Mouse (Mus musculus): Measurements from ENCODE around the gene Inhbe. TPM values are rescaled to one million over a fixed set of nuclear protein-coding genes. Genes with fewer than 3 reads are reported as not detected.
"Not testable (repeated sequence)": the region's sequence is repeated elsewhere in the genome, so short reads cannot be mapped to it uniquely, and the experiment has no call there.

Inhbe gene
- polyA plus RNA-seq, 1 experiment from 2014 or later: not detected

DNA sequence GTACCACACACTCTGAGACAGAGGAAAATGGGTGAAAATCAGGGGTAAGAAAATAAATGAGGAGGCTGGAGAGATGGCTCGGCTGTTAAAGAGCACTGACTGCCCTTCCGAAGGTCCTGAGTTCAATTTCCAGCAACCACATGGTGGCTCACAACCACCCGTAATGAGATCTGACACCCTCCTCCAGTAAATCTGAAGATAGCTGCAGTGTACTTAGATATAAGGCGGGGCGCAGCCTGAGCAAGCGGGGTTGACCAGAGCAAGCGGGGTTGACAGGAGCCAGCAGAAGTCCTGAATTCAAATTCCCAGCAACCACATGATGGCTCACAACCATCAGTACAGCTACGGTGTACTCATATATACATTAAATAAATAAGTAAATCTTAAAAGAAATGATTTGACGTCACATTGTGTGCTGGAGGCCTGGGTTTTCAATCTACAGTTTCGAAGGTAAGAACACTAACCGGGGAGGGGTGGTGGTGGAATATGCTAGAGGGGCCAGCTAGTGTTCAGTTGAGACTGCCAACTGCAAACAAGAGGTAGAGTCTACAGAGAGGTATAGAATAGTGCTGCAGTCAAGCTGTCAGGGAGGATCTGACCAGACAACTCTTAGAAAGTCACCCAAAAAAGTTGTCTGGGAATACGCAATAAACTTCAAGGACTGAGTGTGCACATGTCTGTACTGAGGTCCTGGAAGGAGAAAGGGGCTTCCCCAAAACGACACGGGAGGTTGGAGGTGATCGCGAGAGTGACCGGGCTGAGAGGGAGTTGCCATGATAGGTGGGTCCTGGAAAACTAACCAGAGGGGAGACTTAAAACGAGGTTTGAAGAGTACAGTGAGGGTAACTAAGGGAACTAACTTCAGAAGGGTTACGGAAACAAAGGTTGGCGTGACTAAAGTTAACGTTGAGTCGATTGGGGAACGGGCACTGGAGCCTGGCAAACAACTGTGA, 43.4 kb downstream of the Inhbe start:
- H3K27ac ChIP-seq (ENCODE audit: low read length): peak overlapping the region; percentile 64
- H3K4me3 ChIP-seq (replicated peaks; ENCODE audit: low read length): peak overlapping the region; percentile 77
- peak; percentile 6 for ATAC-seq
- no peaks in the 10 kb centered on the region for H3K9me3 ChIP-seq (ENCODE audit: control insufficient read depth, low read length)
- peaks cover 27% of the 10 kb centered on the region for H3K36me3 ChIP-seq (ENCODE audit: control insufficient read depth, insufficient read depth)
- H3K27me3 ChIP-seq (replicated peaks; ENCODE audit: control insufficient read depth, insufficient read depth, low read length): no peaks in the 10 kb centered on the region
- H3K4me1 ChIP-seq (replicated peaks; ENCODE audit: control insufficient read depth, insufficient read depth, low read length): peaks cover 9% of the 10 kb centered on the region
- peak overlapping the region; percentile 87 for H3K9ac ChIP-seq (replicated peaks; ENCODE audit: low read depth, low read length)
- 38% methylated on average over 23 of the region's 23 CpGs for WGBS
- H3K4me2 ChIP-seq (ENCODE audit: low read length): peak overlapping the region; percentile 91

- 87% methylated on average over 3 of the region's 3 CpGs for WGBS
Observed at GRCm38 (mm10) chr10:127309167-127309566, 45.0 kb downstream of the Inhbe start.

DNA sequence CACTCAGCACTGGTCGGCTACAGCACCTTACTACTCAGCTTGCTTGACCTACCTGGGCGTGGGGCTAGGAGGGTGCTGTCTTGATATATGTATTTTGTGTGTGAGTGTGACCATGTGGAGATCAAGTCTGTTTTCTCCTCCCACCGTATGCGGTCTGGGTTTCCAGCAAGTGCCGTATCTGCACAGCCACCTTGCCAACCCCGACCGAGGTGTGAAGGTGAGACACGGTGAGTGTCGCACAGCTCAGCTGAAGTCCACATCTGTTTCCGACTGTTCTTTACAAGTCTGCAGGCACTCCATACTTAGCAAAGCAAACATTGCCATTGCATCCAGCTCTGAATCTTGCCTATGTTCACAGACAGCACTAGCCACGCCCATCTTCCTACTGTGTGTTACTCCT, 51.1 kb downstream of the Inhbe start:
- no peak overlapping the region for H3K9ac ChIP-seq (replicated peaks; ENCODE audit: low read depth, low read length)
- no peak overlapping the region for H3K4me2 ChIP-seq (ENCODE audit: low read length)
- H3K4me3 ChIP-seq (replicated peaks; ENCODE audit: low read length): no peak overlapping the region
- ATAC-seq: no peak
- H3K27me3 ChIP-seq (replicated peaks; ENCODE audit: control insufficient read depth, insufficient read depth, low read length): no peaks in the 10 kb centered on the region
- no peaks in the 10 kb centered on the region for H3K9me3 ChIP-seq (ENCODE audit: control insufficient read depth, low read length)
- peaks cover 70% of the 10 kb centered on the region for H3K36me3 ChIP-seq (ENCODE audit: control insufficient read depth, insufficient read depth)
- H3K4me1 ChIP-seq (replicated peaks; ENCODE audit: control insufficient read depth, insufficient read depth, low read length): no peaks in the 10 kb centered on the region
- no peak overlapping the region for H3K27ac ChIP-seq (ENCODE audit: low read length)
- WGBS: 93% methylated on average over 11 of the region's 11 CpGs

More at GRCm38 (mm10) chr10:127309167-127309566, 45.0 kb downstream of the Inhbe start:
- H3K27me3 ChIP-seq (replicated peaks; ENCODE audit: control insufficient read depth, insufficient read depth, low read length); H3K27ac ChIP-seq (ENCODE audit: low read length); H3K9ac ChIP-seq (replicated peaks; ENCODE audit: low read depth, low read length); H3K4me1 ChIP-seq (replicated peaks; ENCODE audit: control insufficient read depth, insufficient read depth, low read length); H3K9me3 ChIP-seq (ENCODE audit: control insufficient read depth, low read length); H3K4me3 ChIP-seq (replicated peaks; ENCODE audit: low read length); ATAC-seq; H3K4me2 ChIP-seq (ENCODE audit: low read length): not testable (repeated sequence)
- H3K36me3 ChIP-seq (ENCODE audit: control insufficient read depth, insufficient read depth): peaks cover 38% of the 10 kb centered on the region

DNA sequence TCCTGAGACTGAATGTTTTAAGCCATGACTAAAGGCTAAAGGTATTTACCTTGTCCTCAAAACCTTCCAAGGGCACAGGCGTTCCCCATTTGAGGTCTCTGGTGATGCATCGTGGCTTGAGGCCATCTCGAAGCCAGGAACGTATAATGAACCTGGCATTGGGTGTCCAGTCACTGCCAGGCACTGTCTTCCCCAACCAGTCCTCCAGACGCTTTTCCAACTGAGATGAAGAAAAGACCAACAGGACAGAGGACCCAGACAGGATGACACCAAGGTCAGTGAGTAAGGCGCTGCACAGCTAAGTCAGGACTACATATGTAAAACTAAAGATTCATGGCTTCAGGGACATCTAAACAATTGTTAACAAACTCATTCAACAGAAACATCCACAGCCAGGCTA, 53.9 kb downstream of the Inhbe start:
- H3K4me1 ChIP-seq (replicated peaks; ENCODE audit: control insufficient read depth, insufficient read depth, low read length): no peaks in the 10 kb centered on the region
- no peak overlapping the region for H3K4me2 ChIP-seq (ENCODE audit: low read length)
- no peak overlapping the region for H3K27ac ChIP-seq (ENCODE audit: low read length)
- ATAC-seq: no peak
- no peaks in the 10 kb centered on the region for H3K27me3 ChIP-seq (replicated peaks; ENCODE audit: control insufficient read depth, insufficient read depth, low read length)
- no peak overlapping the region for H3K9ac ChIP-seq (replicated peaks; ENCODE audit: low read depth, low read length)
- H3K36me3 ChIP-seq (ENCODE audit: control insufficient read depth, insufficient read depth): peaks cover 59% of the 10 kb centered on the region
- WGBS: 95% methylated on average over 6 of the region's 6 CpGs
- H3K4me3 ChIP-seq (replicated peaks; ENCODE audit: low read length): no peak overlapping the region
- no peaks in the 10 kb centered on the region for H3K9me3 ChIP-seq (ENCODE audit: control insufficient read depth, low read length)

Other genes with a start within 250 kb of the Inhbe start
- 125 and 126 TPM in 2 replicates for gene Os9, start 233.3 kb downstream of the Inhbe start, polyA plus RNA-seq (2015; fragmentation: Nextera tagmentation; extraction: Ambion mirVana)
- 41.5 and 45.8 TPM in 2 replicates for gene B4galnt1, start 189.2 kb downstream of the Inhbe start, polyA plus RNA-seq (2015; fragmentation: Nextera tagmentation; extraction: Ambion mirVana)
- 1.0 and 1.6 TPM in 2 replicates for gene Slc26a10, start 173.8 kb downstream of the Inhbe start, polyA plus RNA-seq (2015; fragmentation: Nextera tagmentation; extraction: Ambion mirVana)
- gene Arhgef25, start 164.3 kb downstream of the Inhbe start, polyA plus RNA-seq (2015; fragmentation: Nextera tagmentation; extraction: Ambion mirVana): 32.3 and 33.0 TPM in 2 replicates
- gene Dtx3, start 158.7 kb downstream of the Inhbe start, polyA plus RNA-seq (2015; fragmentation: Nextera tagmentation; extraction: Ambion mirVana): 179 and 224 TPM in 2 replicates
- gene Pip4k2c, start 142.8 kb downstream of the Inhbe start, polyA plus RNA-seq (2015; fragmentation: Nextera tagmentation; extraction: Ambion mirVana): 26.7 and 28.4 TPM in 2 replicates
- gene Kif5a, start 91.1 kb downstream of the Inhbe start, polyA plus RNA-seq (2015; fragmentation: Nextera tagmentation; extraction: Ambion mirVana): 98.9 and 106 TPM in 2 replicates
- gene Dctn2, start 88.0 kb downstream of the Inhbe start, polyA plus RNA-seq (2015; fragmentation: Nextera tagmentation; extraction: Ambion mirVana): 319 and 342 TPM in 2 replicates
- gene Mbd6, start 65.4 kb downstream of the Inhbe start, polyA plus RNA-seq (2015; fragmentation: Nextera tagmentation; extraction: Ambion mirVana): 10.2 and 15.3 TPM in 2 replicates
- gene Mars, start 42.6 kb downstream of the Inhbe start, polyA plus RNA-seq (2015; fragmentation: Nextera tagmentation; extraction: Ambion mirVana): 127 and 135 TPM in 2 replicates
- 0.49 and 1.2 TPM in 2 replicates for gene Arhgap9, start 32.4 kb downstream of the Inhbe start, polyA plus RNA-seq (2015; fragmentation: Nextera tagmentation; extraction: Ambion mirVana)
- 1.3 and 1.4 TPM in 2 replicates for gene Gli1, start 12.4 kb downstream of the Inhbe start, polyA plus RNA-seq (2015; fragmentation: Nextera tagmentation; extraction: Ambion mirVana)
- not detected in 2 replicates for gene Inhbc, start 16.0 kb upstream of the Inhbe start, polyA plus RNA-seq (2015; fragmentation: Nextera tagmentation; extraction: Ambion mirVana)
- 37.5 and 39.7 TPM in 2 replicates for gene R3hdm2, start 25.9 kb upstream of the Inhbe start, polyA plus RNA-seq (2015; fragmentation: Nextera tagmentation; extraction: Ambion mirVana)
- 0.98 and 1.8 TPM in 2 replicates for gene Stac3, start 147.3 kb upstream of the Inhbe start, polyA plus RNA-seq (2015; fragmentation: Nextera tagmentation; extraction: Ambion mirVana)
- 17.6 and 21.3 TPM in 2 replicates for gene Ndufa4l2, start 160.6 kb upstream of the Inhbe start, polyA plus RNA-seq (2015; fragmentation: Nextera tagmentation; extraction: Ambion mirVana)
- 78.9 and 80.4 TPM in 2 replicates for gene Shmt2, start 168.0 kb upstream of the Inhbe start, polyA plus RNA-seq (2015; fragmentation: Nextera tagmentation; extraction: Ambion mirVana)
- gene Nxph4, start 180.1 kb upstream of the Inhbe start, polyA plus RNA-seq (2015; fragmentation: Nextera tagmentation; extraction: Ambion mirVana): 32.5 and 36.0 TPM in 2 replicates